Mouse (Mus musculus): ENCODE measurements at regions not wholly inside any gene's neighbourhood (a gene's known extent, or its start where the extent isn't known, plus 50 kb on each side); places are given as distances from the start of the nearest gene placed in this dataset.

DNA sequence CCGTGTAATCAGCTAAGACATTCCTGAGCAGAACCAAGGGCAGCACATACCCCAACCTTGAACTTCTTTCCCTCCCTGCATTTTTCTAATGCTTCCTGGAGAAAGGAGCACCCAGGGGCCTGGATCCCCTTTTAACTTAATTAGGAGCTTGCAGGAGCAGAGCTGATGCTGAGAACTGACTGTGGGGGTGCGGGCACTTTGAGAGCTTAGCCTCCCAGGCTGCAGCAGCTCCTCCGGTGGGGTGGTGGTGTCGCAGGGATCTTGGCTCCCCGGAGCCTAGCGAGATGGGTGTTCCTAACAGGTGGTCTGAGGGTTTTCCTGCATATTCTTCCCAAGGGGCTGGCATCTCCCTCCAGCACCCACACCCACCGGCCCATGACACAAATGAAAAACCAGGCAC lies 289.4 kb downstream of the Mycn start:
- Histone ChIP-seq H3K4me1 (ENCODE audit: control insufficient read depth, insufficient read depth, low read length) (peaks cover 2% of the 10 kb centered on the region; the same call in 1 of the 2 replicates), H3K9ac (replicated peaks; ENCODE audit: low read length) (no peak overlapping the region), H3K27ac (replicated peaks; ENCODE audit: low read depth, low read length) (no peak overlapping the region), H3K4me3 (ENCODE audit: low read depth, low read length) (no peak overlapping the region), H3K4me2 (ENCODE audit: low read depth, low read length) (no peak overlapping the region), H3K9me3 (replicated peaks; ENCODE audit: control insufficient read depth, low read length) (no peaks in the 10 kb centered on the region), H3K27me3 (ENCODE audit: control insufficient read depth, insufficient read depth, low read length) (no peaks in the 10 kb centered on the region), H3K36me3 (replicated peaks; ENCODE audit: control insufficient read depth, insufficient read depth, low read depth, low read length) (no peaks in the 10 kb centered on the region)
- no peak for ATAC-seq (replicated peaks; ENCODE audit: insufficient number of reproducible peaks, low FRiP score, low TSS enrichment, low read depth)
- DNase-seq (ENCODE audit: low spot score): no peak
- WGBS: 37% methylated on average over 7 of the region's 7 CpGs

DNA sequence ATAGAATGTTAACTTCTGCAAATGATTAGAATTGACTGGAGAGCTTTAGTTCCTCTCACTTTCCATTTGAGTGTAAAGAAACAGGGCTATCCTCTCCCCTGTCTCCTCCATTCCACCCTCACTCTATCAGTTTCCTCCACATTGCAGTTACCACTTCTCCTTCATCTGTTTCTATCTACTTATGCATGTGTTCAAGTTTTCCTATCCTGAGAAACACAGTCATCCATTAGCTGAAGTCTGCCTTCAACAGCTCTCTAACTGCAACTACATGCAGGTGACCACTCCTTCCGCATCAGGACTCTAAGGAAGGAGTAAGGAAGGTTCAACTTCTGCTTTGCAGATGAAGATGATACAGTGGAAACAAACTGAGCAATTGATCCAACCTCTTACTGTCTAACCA lies 291.4 kb downstream of the Mycn start:
- no peaks in the 10 kb centered on the region for H3K27me3 ChIP-seq (ENCODE audit: control insufficient read depth, insufficient read depth, low read length)
- no peaks in the 10 kb centered on the region for H3K9me3 ChIP-seq (replicated peaks; ENCODE audit: control insufficient read depth, low read length)

DNA sequence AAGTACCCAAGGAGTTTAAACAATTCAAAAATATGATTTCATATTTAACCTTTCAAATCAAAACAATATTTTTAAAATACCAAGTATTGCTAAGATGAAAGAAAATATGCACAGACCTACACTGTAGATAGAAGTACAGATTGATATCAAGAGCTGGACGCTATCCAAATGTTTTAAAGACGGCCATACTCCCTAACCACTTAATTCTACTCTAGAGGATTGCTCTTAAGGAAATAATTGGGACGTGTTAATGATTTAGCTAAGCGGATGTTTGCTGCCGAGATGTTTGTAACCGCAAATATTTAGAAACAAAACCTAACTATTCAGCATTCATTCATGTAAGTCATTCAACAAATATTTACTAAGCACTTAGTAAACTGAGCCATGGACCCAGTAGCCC lies 294.2 kb downstream of the Mycn start:
- no peak overlapping the region for H3K9ac ChIP-seq (replicated peaks; ENCODE audit: low read length)
- DNase-seq (ENCODE audit: low spot score): no peak
- H3K9me3 ChIP-seq (replicated peaks; ENCODE audit: control insufficient read depth, low read length): no peaks in the 10 kb centered on the region
- no peaks in the 10 kb centered on the region for H3K36me3 ChIP-seq (replicated peaks; ENCODE audit: control insufficient read depth, insufficient read depth, low read depth, low read length)
- 0 out of 2 replicates have a peak, but pooled peaks cover 2% of the 10 kb centered on the region for H3K4me1 ChIP-seq (ENCODE audit: control insufficient read depth, insufficient read depth, low read length)
- no peak overlapping the region for H3K4me3 ChIP-seq (ENCODE audit: low read depth, low read length)
- H3K27me3 ChIP-seq (ENCODE audit: control insufficient read depth, insufficient read depth, low read length): no peaks in the 10 kb centered on the region
- no peak overlapping the region for H3K27ac ChIP-seq (replicated peaks; ENCODE audit: low read depth, low read length)
- ATAC-seq (replicated peaks; ENCODE audit: insufficient number of reproducible peaks, low FRiP score, low TSS enrichment, low read depth): no peak
- no peak overlapping the region for H3K4me2 ChIP-seq (ENCODE audit: low read depth, low read length)
- WGBS: 77% methylated on average over 6 of the region's 6 CpGs

More for the DNA sequence above, 291.4 kb downstream of the Mycn start:
- Histone ChIP-seq H3K9ac (replicated peaks; ENCODE audit: low read length) (no peak overlapping the region), H3K4me2 (ENCODE audit: low read depth, low read length) (no peak overlapping the region), H3K36me3 (replicated peaks; ENCODE audit: control insufficient read depth, insufficient read depth, low read depth, low read length) (no peaks in the 10 kb centered on the region), H3K27ac (replicated peaks; ENCODE audit: low read depth, low read length) (no peak overlapping the region), H3K4me3 (ENCODE audit: low read depth, low read length) (no peak overlapping the region), H3K4me1 (ENCODE audit: control insufficient read depth, insufficient read depth, low read length) (peaks cover 2% of the 10 kb centered on the region; the same call in 1 of the 2 replicates)
- DNase-seq (ENCODE audit: low spot score): no peak
- WGBS: 100% methylated on average over 1 of the region's 1 CpGs
- no peak for ATAC-seq (replicated peaks; ENCODE audit: insufficient number of reproducible peaks, low FRiP score, low TSS enrichment, low read depth)

DNA sequence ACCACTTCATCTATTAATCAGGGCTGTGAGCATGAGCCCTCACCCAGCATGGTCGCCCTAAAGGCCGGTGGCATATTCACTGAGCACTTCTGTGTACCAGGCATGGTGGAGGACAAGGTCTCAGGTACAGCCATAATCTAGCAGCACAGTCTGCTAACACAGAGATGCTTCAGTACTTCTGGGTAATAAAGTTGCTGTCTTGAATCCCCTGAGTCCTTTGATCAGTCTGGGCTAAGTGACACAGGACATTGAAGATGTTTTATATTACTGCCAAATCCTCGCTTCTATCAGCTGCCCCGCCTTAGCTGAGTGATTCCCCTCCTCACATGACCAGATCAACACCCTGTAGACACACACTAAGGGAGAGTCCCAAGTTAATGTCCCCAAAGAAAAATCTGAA lies 296.5 kb downstream of the Mycn start:
- Histone ChIP-seq H3K4me1 (ENCODE audit: control insufficient read depth, insufficient read depth, low read length) (no peaks in the 10 kb centered on the region), H3K27me3 (ENCODE audit: control insufficient read depth, insufficient read depth, low read length) (no peaks in the 10 kb centered on the region), H3K27ac (replicated peaks; ENCODE audit: low read depth, low read length) (no peak overlapping the region), H3K9ac (replicated peaks; ENCODE audit: low read length) (no peak overlapping the region), H3K36me3 (replicated peaks; ENCODE audit: control insufficient read depth, insufficient read depth, low read depth, low read length) (no peaks in the 10 kb centered on the region), H3K4me2 (ENCODE audit: low read depth, low read length) (no peak overlapping the region), H3K4me3 (ENCODE audit: low read depth, low read length) (no peak overlapping the region), H3K9me3 (replicated peaks; ENCODE audit: control insufficient read depth, low read length) (no peaks in the 10 kb centered on the region)
- no peak for ATAC-seq (replicated peaks; ENCODE audit: insufficient number of reproducible peaks, low FRiP score, low TSS enrichment, low read depth)
- no peak for DNase-seq (ENCODE audit: low spot score)
- WGBS: 85% methylated on average over 4 of the region's 4 CpGs

DNA sequence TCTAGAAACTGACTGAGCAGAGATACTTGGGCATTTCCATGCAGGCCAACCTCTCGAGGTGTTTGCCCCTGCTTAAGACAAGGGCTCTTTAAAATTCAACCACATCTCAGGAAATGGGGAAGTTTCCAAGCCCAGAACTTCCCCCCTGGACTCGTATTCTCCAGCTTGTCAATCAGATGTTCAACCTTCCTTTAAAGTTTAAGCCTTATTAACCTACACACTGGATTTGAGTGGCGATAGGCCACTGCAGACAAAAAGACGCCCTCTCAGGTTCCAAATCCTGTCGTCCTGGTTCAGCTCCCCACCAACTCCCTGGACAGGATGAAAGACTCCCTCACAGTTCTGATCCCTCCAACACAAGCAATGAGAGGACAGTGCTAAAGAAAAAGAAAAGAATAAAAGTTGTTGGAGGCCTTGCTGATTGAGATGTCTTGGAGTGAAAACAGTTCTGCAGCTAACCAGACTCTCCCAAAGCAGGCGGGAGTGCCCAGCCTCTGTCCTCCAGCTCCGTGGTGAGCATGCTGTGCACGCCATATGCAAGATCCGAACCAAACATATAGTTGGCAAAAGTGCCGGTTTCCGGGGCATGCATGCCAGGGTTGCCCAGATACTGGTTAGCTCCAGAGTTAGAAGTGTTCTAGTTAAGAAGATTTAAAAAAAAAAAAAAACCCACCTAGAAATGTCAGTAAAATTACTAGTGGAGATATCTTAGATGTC lies 298.3 kb downstream of the Mycn start:
- no peak overlapping the region for H3K27ac ChIP-seq (replicated peaks; ENCODE audit: low read depth, low read length)
- no peaks in the 10 kb centered on the region for H3K27me3 ChIP-seq (ENCODE audit: control insufficient read depth, insufficient read depth, low read length)
- no peak overlapping the region for H3K9ac ChIP-seq (replicated peaks; ENCODE audit: low read length)
- no peak for ATAC-seq (replicated peaks; ENCODE audit: insufficient number of reproducible peaks, low FRiP score, low TSS enrichment, low read depth)
- H3K9me3 ChIP-seq (replicated peaks; ENCODE audit: control insufficient read depth, low read length): no peaks in the 10 kb centered on the region
- WGBS: 53% methylated on average over 11 of the region's 11 CpGs
- no peaks in the 10 kb centered on the region for H3K4me1 ChIP-seq (ENCODE audit: control insufficient read depth, insufficient read depth, low read length)
- no peak overlapping the region for H3K4me3 ChIP-seq (ENCODE audit: low read depth, low read length)
- no peak overlapping the region for H3K4me2 ChIP-seq (ENCODE audit: low read depth, low read length)
- peak; percentile 21 for DNase-seq (ENCODE audit: low spot score)
- no peaks in the 10 kb centered on the region for H3K36me3 ChIP-seq (replicated peaks; ENCODE audit: control insufficient read depth, insufficient read depth, low read depth, low read length)

DNA sequence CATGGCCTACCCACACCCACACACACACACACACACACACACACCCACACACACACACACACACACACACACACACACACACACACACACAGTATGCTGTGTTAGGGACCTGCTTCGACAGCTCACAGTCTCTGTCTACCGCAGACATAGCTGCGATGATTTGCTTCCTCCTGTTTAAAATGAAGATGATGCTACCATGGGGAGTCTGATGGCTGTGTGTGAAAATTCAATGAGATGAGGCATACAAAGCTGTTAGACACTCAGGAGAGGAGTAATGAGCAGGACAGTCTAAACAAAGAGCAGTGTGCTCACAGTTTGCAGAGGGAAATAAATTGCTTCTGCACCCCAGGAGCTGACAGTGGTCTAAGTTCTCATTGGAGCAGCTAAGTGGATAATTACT lies 306.4 kb downstream of the Mycn start:
- no peak overlapping the region for H3K9ac ChIP-seq (replicated peaks; ENCODE audit: low read length)
- DNase-seq (ENCODE audit: low spot score): no peak
- no peaks in the 10 kb centered on the region for H3K36me3 ChIP-seq (replicated peaks; ENCODE audit: control insufficient read depth, insufficient read depth, low read depth, low read length)
- H3K4me3 ChIP-seq (ENCODE audit: low read depth, low read length): no peak overlapping the region
- H3K27me3 ChIP-seq (ENCODE audit: control insufficient read depth, insufficient read depth, low read length): no peaks in the 10 kb centered on the region
- no peak overlapping the region for H3K4me2 ChIP-seq (ENCODE audit: low read depth, low read length)
- WGBS: 91% methylated on average over 3 of the region's 3 CpGs
- no peaks in the 10 kb centered on the region for H3K9me3 ChIP-seq (replicated peaks; ENCODE audit: control insufficient read depth, low read length)
- H3K4me1 ChIP-seq (ENCODE audit: control insufficient read depth, insufficient read depth, low read length): no peaks in the 10 kb centered on the region
- ATAC-seq (replicated peaks; ENCODE audit: insufficient number of reproducible peaks, low FRiP score, low TSS enrichment, low read depth): no peak
- no peak overlapping the region for H3K27ac ChIP-seq (replicated peaks; ENCODE audit: low read depth, low read length)

DNA sequence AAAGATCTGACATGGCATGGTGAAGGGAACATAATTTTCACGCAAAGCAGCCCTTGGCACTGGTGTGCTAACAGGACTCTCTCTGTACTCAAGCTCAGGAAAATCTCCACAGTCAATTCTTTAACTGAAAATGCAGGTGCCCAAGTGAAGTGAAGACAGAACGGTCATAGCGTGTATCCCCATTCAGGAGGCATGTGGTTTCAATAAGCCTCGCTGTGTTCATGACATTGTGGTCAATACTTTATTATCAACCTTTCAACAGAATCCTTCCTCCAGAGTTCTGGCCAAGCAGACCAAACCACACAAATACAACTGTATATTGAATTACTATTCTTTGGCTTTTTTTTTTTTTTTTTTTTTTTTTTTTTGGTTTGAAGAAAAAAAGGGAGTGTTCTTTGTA lies 314.1 kb downstream of the Mycn start:
- Histone ChIP-seq H3K4me1 (ENCODE audit: control insufficient read depth, insufficient read depth, low read length) (peaks cover 2% of the 10 kb centered on the region), H3K4me2 (ENCODE audit: low read depth, low read length) (no peak overlapping the region), H3K27ac (replicated peaks; ENCODE audit: low read depth, low read length) (no peak overlapping the region), H3K9ac (replicated peaks; ENCODE audit: low read length) (no peak overlapping the region), H3K4me3 (ENCODE audit: low read depth, low read length) (no peak overlapping the region), H3K27me3 (ENCODE audit: control insufficient read depth, insufficient read depth, low read length) (no peaks in the 10 kb centered on the region), H3K36me3 (replicated peaks; ENCODE audit: control insufficient read depth, insufficient read depth, low read depth, low read length) (no peaks in the 10 kb centered on the region), H3K9me3 (replicated peaks; ENCODE audit: control insufficient read depth, low read length) (no peaks in the 10 kb centered on the region)
- no peak for ATAC-seq (replicated peaks; ENCODE audit: insufficient number of reproducible peaks, low FRiP score, low TSS enrichment, low read depth)
- DNase-seq (ENCODE audit: low spot score): no peak
- 75% methylated on average over 4 of the region's 4 CpGs for WGBS

DNA sequence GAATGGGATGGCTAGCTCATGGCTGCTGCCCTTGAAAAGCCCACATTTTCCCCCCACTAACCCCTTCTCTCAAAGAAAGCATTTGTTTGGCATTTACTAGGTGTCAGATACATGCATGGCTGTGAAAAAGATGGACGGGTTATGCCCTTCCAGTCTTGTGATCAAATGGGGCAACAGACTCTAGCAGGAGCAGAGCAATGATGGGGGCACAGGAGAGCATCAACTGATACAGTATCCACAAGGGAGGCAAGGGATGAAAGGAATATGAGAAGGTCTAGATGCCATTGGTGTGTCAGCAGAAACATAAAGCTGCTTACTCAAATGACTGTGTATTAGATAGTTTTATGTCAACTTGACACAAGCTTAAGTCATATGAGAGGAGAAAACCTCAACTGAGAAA lies 315.9 kb downstream of the Mycn start:
- no peaks in the 10 kb centered on the region for H3K36me3 ChIP-seq (replicated peaks; ENCODE audit: control insufficient read depth, insufficient read depth, low read depth, low read length)
- no peaks in the 10 kb centered on the region for H3K9me3 ChIP-seq (replicated peaks; ENCODE audit: control insufficient read depth, low read length)
- no peak overlapping the region for H3K9ac ChIP-seq (replicated peaks; ENCODE audit: low read length)
- no peak overlapping the region for H3K4me2 ChIP-seq (ENCODE audit: low read depth, low read length)
- ATAC-seq (replicated peaks; ENCODE audit: insufficient number of reproducible peaks, low FRiP score, low TSS enrichment, low read depth): no peak
- DNase-seq (ENCODE audit: low spot score): no peak
- 91% methylated on average over 1 of the region's 1 CpGs for WGBS
- H3K4me1 ChIP-seq (ENCODE audit: control insufficient read depth, insufficient read depth, low read length): peaks cover 2% of the 10 kb centered on the region
- H3K4me3 ChIP-seq (ENCODE audit: low read depth, low read length): no peak overlapping the region
- H3K27ac ChIP-seq (replicated peaks; ENCODE audit: low read depth, low read length): no peak overlapping the region
- no peaks in the 10 kb centered on the region for H3K27me3 ChIP-seq (ENCODE audit: control insufficient read depth, insufficient read depth, low read length)
